Mouse (Mus musculus) splenic B cell, adult 2 months (primary cell): ENCODE measurements around the gene Map3k13.

Experiments
- DNase-seq: peaks from one replicate; pipeline ENCODE4 v3.0.0-alpha.2; 2011; ENCODE audit warnings: low read depth, low spot score
- H3K27me3 ChIP-seq: 2 replicates; pipeline ENCODE4 v1.6.1; 2012; ENCODE audit warnings: mild to moderate bottlenecking, low read length, moderate library complexity, mixed read lengths; ENCODE audit not compliant: control insufficient read depth, poor library complexity, insufficient read depth, severe bottlenecking
- H3K36me3 ChIP-seq: 2 replicates; pipeline ENCODE4 v1.6.1; 2012; ENCODE audit warnings: mild to moderate bottlenecking, low read length, moderate library complexity, mixed read lengths; ENCODE audit not compliant: control insufficient read depth, poor library complexity, insufficient read depth, severe bottlenecking

The Map3k13 gene

DNA sequence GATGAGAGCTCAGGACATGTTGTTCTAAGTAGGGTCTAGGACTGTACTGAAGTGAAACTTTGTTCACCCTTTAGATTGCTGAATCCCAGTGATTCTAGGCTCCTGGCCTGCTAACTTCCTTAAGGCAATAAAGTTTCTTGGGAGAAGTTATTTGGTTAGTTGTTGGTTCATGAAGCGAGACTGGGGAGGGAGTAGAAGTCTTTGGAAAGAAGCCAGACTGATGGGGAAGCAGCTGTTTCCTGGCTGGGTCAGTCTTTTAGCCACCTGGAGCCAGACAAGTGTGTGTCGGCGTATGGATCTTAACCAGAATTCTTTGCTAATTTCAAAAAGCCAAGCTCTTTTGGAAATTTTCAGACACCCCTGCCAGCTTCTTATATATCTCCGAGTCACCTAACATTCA, 33.0 kb downstream of the Map3k13 start:
- H3K36me3 ChIP-seq: no peaks in the 10 kb centered on the region
- no peak for DNase-seq
- no peaks in the 10 kb centered on the region for H3K27me3 ChIP-seq

DNA sequence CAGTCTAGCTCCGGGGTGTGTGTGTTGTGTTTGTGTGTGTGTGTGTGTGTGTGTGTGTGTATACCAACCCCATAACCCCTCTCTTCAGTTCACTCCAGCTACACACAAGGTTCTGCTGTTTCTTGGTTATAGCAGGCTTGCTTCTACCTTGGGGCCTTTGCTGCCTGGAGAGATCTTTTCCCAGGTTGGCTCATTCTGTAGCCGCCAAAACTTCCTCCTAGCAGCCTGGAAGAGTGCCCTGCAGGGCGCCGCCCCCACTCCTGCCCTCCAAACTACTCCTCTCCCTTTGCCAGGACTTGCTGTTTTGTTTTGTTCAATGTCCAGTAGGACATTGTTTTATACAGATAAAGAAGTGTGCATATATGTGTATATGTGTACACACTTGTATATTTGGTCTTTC, 33.4 kb downstream of the Map3k13 start:
- H3K27me3 ChIP-seq: no peaks in the 10 kb centered on the region
- DNase-seq: no peak
- H3K36me3 ChIP-seq: no peaks in the 10 kb centered on the region

DNA sequence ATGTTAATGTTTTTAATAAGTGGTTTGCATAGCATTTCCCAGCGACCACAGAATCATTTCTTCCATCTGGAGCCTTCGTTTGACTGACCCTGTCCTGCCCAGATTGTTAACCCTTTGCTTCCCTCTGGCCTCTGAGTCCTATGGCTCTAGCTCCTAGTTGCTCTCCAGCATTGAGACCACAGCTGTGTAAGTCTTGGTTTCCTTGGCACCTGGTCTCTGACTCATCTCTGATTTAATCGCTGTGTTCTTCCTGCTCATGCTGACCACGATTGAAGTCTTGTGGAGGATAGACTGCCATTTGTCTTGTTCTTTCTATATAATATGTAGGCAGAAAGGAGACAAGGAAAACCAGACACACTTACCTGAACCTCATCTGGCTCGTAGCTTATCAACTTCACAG, 35.6 kb downstream of the Map3k13 start:
- Histone ChIP-seq H3K27me3 (no peaks in the 10 kb centered on the region), H3K36me3 (no peaks in the 10 kb centered on the region)
- no peak for DNase-seq

DNA sequence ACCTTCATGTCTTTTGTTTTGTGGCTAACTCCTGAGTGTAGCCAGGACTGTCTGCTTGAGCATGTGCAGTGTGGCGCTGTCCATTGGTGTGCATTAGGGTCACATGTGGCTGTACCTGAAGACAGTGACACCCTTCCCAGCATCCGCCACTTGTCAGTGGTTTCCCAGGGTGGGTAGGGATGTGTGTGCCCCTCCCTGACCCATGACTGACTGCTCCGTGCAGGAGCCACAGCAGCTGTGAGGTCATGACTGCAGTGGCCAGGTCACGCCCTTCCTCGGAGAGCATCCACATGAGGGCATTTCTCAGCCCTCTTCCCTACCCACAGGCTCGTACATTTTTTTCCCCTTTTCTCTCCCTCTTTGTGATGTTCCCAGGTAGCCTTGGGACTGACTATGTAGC, 36.6 kb downstream of the Map3k13 start:
- H3K36me3 ChIP-seq: no peaks in the 10 kb centered on the region

DNA sequence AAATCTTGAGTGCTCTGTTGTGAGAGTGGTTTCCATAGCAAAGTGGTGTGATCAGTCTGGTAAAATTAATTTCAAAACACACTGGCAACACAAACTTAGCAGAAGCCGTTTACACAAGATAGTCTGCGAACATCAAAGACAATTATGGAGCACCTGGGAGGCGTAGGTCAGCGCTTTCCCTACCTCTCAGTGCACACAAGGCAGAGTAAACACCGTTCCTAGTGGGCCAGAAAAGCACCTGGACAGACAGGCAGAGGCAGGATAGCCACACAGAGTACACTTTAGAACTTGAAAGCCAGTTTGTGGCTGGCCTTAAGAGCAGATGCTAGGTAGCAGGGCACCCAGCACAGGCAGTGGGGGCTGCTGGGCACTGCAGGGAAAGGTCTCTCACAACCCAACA, 37.6 kb downstream of the Map3k13 start:
- no peaks in the 10 kb centered on the region for H3K27me3 ChIP-seq
- DNase-seq: no peak
- no peaks in the 10 kb centered on the region for H3K36me3 ChIP-seq

More for the DNA sequence above, 36.6 kb downstream of the Map3k13 start:
- DNase-seq: no peak
- no peaks in the 10 kb centered on the region for H3K27me3 ChIP-seq

DNA sequence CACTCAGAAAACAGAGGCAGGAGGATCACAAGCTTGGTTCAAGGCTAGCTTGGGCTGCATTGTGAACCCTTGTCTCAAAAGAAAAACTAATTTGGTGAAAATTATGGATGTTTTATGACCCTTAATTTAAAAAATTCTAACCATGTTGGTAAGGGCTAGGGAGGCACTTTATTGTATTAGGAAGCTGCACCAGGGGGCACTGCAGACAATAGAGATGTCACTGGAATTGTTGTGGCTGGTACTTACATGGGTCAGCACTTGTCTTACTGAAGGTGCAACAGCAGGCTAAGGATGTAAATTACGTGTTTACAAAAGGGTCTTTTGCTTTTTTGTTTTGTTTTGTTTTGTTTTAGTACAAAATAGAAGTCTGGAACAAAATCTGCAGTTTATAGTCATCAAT, 39.3 kb downstream of the Map3k13 start:
- H3K36me3 ChIP-seq: no peaks in the 10 kb centered on the region
- no peak for DNase-seq
- no peaks in the 10 kb centered on the region for H3K27me3 ChIP-seq

DNA sequence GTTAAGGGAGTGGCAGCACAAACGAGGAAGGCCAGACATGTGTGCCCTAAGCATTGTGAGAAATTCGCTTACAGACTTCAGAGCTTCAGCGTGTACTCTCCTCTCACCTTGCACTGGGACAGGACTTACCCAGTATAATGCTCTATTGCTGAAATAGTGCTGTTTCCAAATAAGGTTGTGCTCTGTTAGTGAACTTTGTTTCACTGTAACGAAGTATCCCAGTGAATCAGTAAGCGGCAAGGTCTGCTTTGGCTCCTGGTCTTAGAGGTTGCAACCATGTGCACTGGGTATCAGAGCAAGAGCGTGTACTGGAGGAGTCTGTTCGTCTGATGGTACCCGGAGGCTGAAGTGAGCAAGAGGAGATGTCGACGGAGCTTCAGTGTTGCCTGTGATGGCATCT, 39.8 kb downstream of the Map3k13 start:
- no peaks in the 10 kb centered on the region for H3K36me3 ChIP-seq
- no peak for DNase-seq
- H3K27me3 ChIP-seq: no peaks in the 10 kb centered on the region

DNA sequence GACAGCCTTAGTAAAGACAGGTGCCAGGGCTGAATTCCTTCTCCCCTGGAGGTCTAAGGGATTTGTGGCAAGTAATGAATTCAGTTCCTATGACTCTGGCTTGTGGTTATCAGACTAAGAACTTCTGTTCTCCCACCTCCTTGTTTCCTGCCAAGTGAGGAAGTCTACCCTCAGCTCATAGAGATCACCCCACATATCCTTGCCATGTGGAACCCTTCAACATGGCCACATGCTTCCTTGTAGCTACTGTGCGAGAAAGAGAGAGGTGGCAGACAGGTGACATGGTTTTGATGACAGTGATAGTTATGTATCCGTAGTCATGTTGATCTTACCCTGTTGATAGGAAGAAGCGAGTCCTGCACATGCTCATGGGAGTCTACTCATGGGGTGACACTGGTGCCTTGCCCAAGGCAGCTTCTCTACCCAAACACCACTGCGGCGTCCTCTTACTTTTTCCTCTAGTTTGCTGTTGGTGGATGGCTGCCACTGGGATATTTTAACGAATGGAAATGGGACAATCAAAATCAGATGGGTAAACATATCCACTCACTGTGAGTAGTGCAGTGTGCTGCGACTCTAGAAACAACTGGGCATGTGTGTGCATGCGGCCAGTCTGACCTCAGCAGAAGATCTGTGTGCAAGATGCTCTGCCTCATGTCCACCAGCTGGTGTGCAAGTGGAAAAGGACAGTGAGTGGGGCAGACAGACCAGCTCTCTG, 40.9 kb downstream of the Map3k13 start:
- H3K36me3 ChIP-seq: no peaks in the 10 kb centered on the region
- no peak for DNase-seq

DNA sequence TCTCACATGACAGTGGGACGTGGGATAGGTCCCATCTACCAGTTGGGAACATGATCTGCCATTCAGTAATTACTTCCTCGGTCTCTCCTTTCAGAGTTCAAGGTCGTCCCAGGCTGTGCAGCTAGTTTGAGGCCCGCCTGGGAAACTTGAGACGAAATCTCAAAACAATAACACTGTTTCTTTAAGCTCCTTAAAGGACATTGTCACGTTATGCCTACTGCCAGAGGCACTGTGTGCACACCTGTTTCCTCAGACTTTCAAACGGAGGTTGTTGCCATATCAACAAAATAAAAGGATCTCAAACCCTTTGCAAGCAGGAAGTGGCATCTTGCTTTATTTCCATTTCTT, 41.4 kb downstream of the Map3k13 start:
- no peak for DNase-seq
- Histone ChIP-seq H3K27me3 (no peaks in the 10 kb centered on the region), H3K36me3 (no peaks in the 10 kb centered on the region)

More for the DNA sequence above, 40.9 kb downstream of the Map3k13 start:
- no peaks in the 10 kb centered on the region for H3K27me3 ChIP-seq

DNA sequence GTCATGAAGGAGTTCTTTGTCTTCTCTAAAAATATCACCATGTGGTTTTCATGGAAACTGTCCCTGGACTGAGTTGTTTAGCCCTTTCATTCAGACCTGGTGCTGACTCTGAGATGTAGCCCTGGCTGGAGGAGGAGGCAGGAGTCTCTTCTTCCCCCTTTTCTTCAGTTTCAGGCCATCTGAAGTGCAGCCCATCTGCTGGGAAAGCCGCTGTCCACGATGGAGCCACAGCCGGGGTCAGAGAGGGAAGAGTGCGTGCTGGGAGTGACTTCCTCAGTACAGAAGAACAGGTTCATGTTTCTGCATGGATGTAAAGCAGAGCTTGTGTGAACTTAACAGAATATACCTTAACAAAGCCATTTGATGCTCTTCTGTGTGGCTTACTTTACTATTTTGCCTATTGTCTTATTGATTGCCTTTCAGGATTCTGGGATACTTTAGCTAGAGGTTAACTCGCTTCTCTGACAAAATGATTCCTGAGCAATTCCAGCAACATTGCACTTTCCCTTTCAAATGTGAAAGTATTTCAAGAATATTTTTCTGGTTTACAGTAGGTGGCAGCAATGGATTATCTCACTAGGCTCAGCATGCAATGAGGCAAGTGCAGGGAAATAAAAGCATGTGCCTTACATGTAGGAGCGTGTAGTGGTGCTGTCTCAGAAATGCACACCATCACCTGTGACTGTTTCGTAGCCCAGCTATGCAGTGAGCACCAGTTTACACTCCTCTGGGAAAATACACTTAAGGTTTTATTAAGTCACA, 42.3 kb downstream of the Map3k13 start:
- peak; percentile 45 for DNase-seq
- no peaks in the 10 kb centered on the region for H3K36me3 ChIP-seq
- H3K27me3 ChIP-seq: no peaks in the 10 kb centered on the region

DNA sequence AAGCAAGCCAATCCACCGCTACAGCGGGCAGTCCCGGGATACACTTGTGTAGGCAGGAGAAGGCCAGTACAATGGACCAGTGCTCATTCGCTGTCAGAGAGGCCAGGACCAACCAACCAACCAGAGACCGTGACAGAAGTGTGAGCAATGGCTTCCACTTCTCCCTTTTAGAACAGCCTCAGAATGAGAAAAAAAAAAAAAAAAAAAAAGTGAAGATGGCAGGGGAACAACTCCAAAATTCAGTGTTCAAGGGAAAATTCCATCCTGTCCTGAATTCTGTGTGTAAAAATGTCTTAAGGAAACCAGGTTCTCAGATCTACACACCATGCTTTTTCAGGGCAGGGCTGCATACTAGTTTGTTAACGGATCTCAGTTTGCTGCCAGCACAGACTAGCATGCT, 43.5 kb downstream of the Map3k13 start:
- no peaks in the 10 kb centered on the region for H3K36me3 ChIP-seq
- no peaks in the 10 kb centered on the region for H3K27me3 ChIP-seq
- DNase-seq: no peak

DNA sequence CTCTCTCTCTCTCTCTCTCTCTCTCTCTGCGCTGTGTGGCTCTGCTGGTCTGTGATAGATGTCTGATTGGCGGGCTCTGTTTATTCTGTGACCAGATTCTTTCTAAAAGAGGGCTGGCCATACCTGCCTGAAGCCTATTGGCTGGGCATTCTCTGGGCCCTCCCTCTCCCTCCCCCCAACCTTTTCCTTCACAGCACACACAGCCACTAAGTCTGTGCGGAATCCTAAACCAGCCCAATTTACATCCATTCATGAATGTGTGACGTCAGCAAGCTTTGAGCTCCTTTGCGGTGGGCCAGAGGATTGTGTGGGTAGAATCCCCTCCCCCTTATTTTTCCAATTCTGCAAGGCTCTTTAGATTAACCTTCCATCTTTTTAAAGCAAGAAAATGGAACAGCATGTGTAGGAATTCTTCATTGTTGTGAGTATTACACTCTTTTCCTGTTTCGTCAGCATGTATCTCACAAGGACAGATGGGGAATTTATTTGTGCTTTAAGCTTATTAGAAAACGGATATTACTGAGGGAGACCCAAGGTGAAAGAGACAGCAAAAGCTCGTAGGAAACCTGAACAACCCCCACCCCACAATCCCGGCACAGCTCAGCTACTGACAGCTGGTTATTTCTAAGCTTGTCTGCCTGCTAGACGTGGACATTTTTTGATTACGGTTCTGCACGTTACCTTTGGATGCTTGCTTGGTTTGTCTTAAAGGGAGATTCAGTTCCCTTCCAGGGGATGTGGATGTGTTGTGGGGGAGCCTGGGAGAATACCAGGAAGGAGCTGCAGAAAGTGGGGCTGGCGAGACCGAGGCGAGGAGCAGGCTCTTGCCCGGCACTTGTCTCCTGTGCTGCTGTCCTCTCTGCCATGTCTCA, 51.9 kb downstream of the Map3k13 start:
- Histone ChIP-seq H3K27me3 (no peaks in the 10 kb centered on the region), H3K36me3 (no peaks in the 10 kb centered on the region)
- peak; percentile 10 for DNase-seq

DNA sequence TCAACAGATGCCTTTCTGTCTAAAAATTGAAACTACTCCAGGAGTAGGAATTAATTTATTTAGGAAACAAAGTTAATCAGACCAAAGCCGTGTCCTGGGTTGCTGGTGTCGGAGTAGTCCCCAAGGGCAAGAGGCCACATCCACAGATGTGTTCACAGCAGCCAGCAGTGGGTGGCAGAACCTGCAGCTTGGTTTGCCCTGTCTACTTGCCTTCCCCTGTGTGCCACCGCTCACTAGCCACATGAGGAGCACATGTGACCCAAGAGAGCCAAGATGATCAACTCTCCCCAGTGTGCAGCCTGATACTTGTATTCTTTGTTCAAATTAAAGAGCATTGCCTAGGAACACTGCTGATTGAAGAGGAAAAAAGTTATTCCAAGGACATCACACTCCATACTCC, 54.3 kb downstream of the Map3k13 start:
- Histone ChIP-seq H3K36me3 (no peaks in the 10 kb centered on the region), H3K27me3 (no peaks in the 10 kb centered on the region)
- no peak for DNase-seq

DNA sequence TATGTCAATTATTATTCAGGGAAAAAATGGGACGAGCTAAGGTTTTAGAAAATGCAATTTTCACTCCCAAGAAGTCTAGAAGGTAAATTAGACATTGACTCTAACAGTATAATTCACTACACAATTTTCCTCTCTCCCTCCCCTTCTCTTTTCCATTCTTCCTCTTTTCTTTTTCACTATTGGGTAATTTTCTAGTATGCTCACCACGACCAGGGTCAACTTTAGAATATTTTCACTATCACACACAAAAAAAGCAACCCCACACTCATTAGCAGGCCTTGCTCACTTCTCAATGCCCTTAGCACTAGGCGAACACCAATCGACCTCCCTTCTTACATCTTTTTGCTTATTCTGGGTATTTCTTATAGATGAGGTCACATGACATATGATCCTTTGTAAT, 54.7 kb downstream of the Map3k13 start:
- H3K36me3 ChIP-seq: no peaks in the 10 kb centered on the region
- no peaks in the 10 kb centered on the region for H3K27me3 ChIP-seq
- DNase-seq: no peak

DNA sequence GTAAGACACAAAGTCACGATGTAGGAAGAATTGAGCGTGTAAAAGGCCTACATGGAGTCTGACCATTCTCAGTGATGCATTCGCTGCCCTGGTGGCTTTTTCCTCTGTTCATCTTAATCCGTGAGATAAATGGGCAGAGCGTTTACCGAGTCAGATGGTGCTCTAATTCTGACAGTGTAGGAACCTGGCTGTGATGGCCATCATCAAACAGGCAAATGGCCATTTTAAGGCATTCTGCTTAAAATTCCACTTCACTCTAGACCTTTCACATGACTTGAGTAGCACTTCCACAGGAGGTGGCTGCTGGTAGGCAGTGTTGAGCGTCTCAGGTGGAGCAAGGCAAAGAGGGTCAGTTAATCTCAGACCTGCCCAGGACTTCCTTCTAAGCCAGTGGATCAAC, 58.2 kb downstream of the Map3k13 start:
- Histone ChIP-seq H3K36me3 (no peaks in the 10 kb centered on the region), H3K27me3 (no peaks in the 10 kb centered on the region)
- no peak for DNase-seq
